In genomic region chr7:80754086-80754485, GRCm38 (mm10) we compare ENCODE assay signal across 11 mouse cellular contexts.
DNase-seq lines count a peak whose midpoint lies in the region; TF ChIP-seq lines count a peak whose summit lies in the region.
"Had no signal": no experiment of that assay in that cellular context is flagged by ENCODE, and none has a peak within 500 bp of the region (broad histone marks: within the 10 kb centered on the region; RNA-seq: fewer than 3 reads in every experiment).

No protein-coding gene starts in this region.

- H3K27ac ChIP-seq in gastrocnemius, adult 2 months: peak overlapping the region; percentile 84
- peak overlapping the region; percentile 53 for H3K27ac ChIP-seq in spleen, adult 2 months (ENCODE audit: insufficient read depth, low read length)
- H3K27ac ChIP-seq: embryonic facial prominence, embryonic 12.5 days; kidney, embryonic 15.5 days had no signal

- WGBS in spleen, adult 2 months: 53% methylated on average over 2 of the region's 2 CpGs

- no peak overlapping the region for H3K4me3 ChIP-seq in gastrocnemius, adult 2 months
- H3K4me3 ChIP-seq in spleen, adult 2 months (ENCODE audit: extremely low read depth, insufficient read depth, insufficient read length): no peak overlapping the region
- H3K4me3 ChIP-seq: embryonic facial prominence, embryonic 12.5 days; kidney, embryonic 15.5 days had no signal

- peaks cover 5% of the 10 kb centered on the region; the same call in 1 of the 2 replicates for H3K4me1 ChIP-seq in spleen, adult 2 months (ENCODE audit: control insufficient read depth, insufficient read depth, insufficient read length)
- H3K4me1 ChIP-seq: embryonic facial prominence, embryonic 12.5 days had no signal

- H3K36me3 ChIP-seq in spleen, adult 2 months (ENCODE audit: control insufficient read depth, insufficient read depth, low read length): peaks cover 45% of the 10 kb centered on the region

- no peaks in the 10 kb centered on the region for H3K27me3 ChIP-seq in spleen, adult 2 months (ENCODE audit: control insufficient read depth, insufficient read depth, low read length)
- H3K27me3 ChIP-seq: embryonic facial prominence, embryonic 12.5 days; kidney, embryonic 15.5 days had no signal

- no peak for DNase-seq in gastrocnemius, adult 2 months
- no peak for DNase-seq in gastrocnemius, adult 8-10 months (ENCODE audit: low spot score in 2 of 2)
- DNase-seq in spleen, adult 2 months (ENCODE audit: low read depth in 1 of 2, low spot score in 2 of 2): no peak
- DNase-seq in spleen, adult 18-20 months: no peak
- peak; percentile 39 for DNase-seq in lung, postnatal 14 days
- no peak for DNase-seq in ovary, adult 18-20 months (ENCODE audit: low spot score)
- no peak for DNase-seq in cerebellum, adult 11-12 months
- no peak for DNase-seq in left cerebral cortex, postnatal 4 days
- DNase-seq: right cerebral cortex, adult 18-20 months had no signal

- TF ChIP-seq POLR2A in spleen, adult 2 months (IDR thresholded peaks at IDR 0.05; ENCODE audit: low read depth, low read length): no peak

- intact Hi-C loops in gastrocnemius, adult 2 months (cut with DNase I): no loop called here
- intact Hi-C loops in left cerebral cortex, postnatal 4 days (cut with DNase I): no loop called here

- TF ChIP-seq CTCF in gastrocnemius, adult 2 months (IDR thresholded peaks at IDR 0.05): no peak
- TF ChIP-seq CTCF in spleen, adult 2 months (IDR thresholded peaks at IDR 0.05; ENCODE audit: extremely low read depth, insufficient read depth, insufficient read length, insufficient replicate concordance): no peak
